Mouse (Mus musculus): ENCODE results near the gene Rspo3. TPM values are rescaled to one million over a fixed set of nuclear protein-coding genes. Genes with fewer than 3 reads are reported as not detected.

Rspo3 gene
- polyA plus RNA-seq (2015; fragmentation: Nextera tagmentation; extraction: Ambion mirVana), result 0.50 and 0.51 TPM in 2 replicates

- Histone ChIP-seq H3K9ac (replicated peaks; ENCODE audit: low read depth) (no peak within 1 kb of the TSS; the same call in 1 of the 2 replicates), H3K4me2 (replicated peaks; ENCODE audit: low read depth, low read length) (peak within 1 kb of the TSS; percentile 91), H3K9me3 (ENCODE audit: low read length) (no peaks in the 10 kb centered on the region), H3K27me3 (replicated peaks; ENCODE audit: insufficient read depth, low read length) (peaks cover 11% of the 10 kb centered on the region; the same call in 1 of the 2 replicates), H3K4me3 (ENCODE audit: low read depth, low read length) (peak within 1 kb of the TSS; percentile 54), H3K4me1 (ENCODE audit: insufficient read depth, low read depth, low read length) (no peaks in the 10 kb centered on the region), H3K27ac (ENCODE audit: low read length) (no peak within 1 kb of the TSS), H3K36me3 (ENCODE audit: insufficient read depth, low read length) (no peaks in the 10 kb centered on the region)
- ATAC-seq (peak; percentile 62), DNase-seq (ENCODE audit: low spot score) (peak; percentile 26)
- TF ChIP-seq EP300 (IDR thresholded peaks at IDR 0.05) (no peak), CTCF (IDR thresholded peaks at IDR 0.05) (peak; percentile 30)
- WGBS, result 3% methylated on average over 41 of the region's 44 CpGs
Measured at GRCm38 (mm10) chr10:29535546-29536260, at the start of gene Rspo3. Rspo3 (minus strand) TSS chr10:29535867.

- Histone ChIP-seq H3K27ac (ENCODE audit: low read length) (no peak overlapping the region), H3K27me3 (replicated peaks; ENCODE audit: insufficient read depth, low read length) (no peaks in the 10 kb centered on the region), H3K36me3 (ENCODE audit: insufficient read depth, low read length) (no peaks in the 10 kb centered on the region), H3K9ac (replicated peaks; ENCODE audit: low read depth) (no peak overlapping the region), H3K4me2 (replicated peaks; ENCODE audit: low read depth, low read length) (no peak overlapping the region), H3K4me3 (ENCODE audit: low read depth, low read length) (no peak overlapping the region), H3K9me3 (ENCODE audit: low read length) (no peaks in the 10 kb centered on the region), H3K4me1 (ENCODE audit: insufficient read depth, low read depth, low read length) (no peaks in the 10 kb centered on the region)
- DNase-seq (ENCODE audit: low spot score), result no peak
- no peak for TF ChIP-seq CTCF (IDR thresholded peaks at IDR 0.05)
- TF ChIP-seq EP300 (IDR thresholded peaks at IDR 0.05), result no peak
- WGBS, result 68% methylated on average over 3 of the region's 3 CpGs
- ATAC-seq, result no peak
Measured at GRCm38 (mm10) chr10:29581940-29582339, 46.3 kb upstream of the Rspo3 start.

- ATAC-seq (no peak), DNase-seq (ENCODE audit: low spot score) (no peak)
- Histone ChIP-seq H3K27ac (ENCODE audit: low read length) (no peak overlapping the region), H3K36me3 (ENCODE audit: insufficient read depth, low read length) (no peaks in the 10 kb centered on the region), H3K27me3 (replicated peaks; ENCODE audit: insufficient read depth, low read length) (no peaks in the 10 kb centered on the region), H3K4me1 (ENCODE audit: insufficient read depth, low read depth, low read length) (no peaks in the 10 kb centered on the region), H3K4me2 (replicated peaks; ENCODE audit: low read depth, low read length) (no peak overlapping the region), H3K9ac (replicated peaks; ENCODE audit: low read depth) (no peak overlapping the region), H3K4me3 (ENCODE audit: low read depth, low read length) (no peak overlapping the region), H3K9me3 (ENCODE audit: low read length) (no peaks in the 10 kb centered on the region)
- no peak for TF ChIP-seq CTCF (IDR thresholded peaks at IDR 0.05)
- TF ChIP-seq EP300 (IDR thresholded peaks at IDR 0.05), result no peak
- 62% methylated on average over 3 of the region's 3 CpGs for WGBS
Measured at GRCm38 (mm10) chr10:29581476-29581875, 45.8 kb upstream of the Rspo3 start.

- H3K9me3 ChIP-seq (ENCODE audit: low read length), result no peaks in the 10 kb centered on the region
- no peak for ATAC-seq
Measured at GRCm38 (mm10) chr10:29555983-29556382, 20.3 kb upstream of the Rspo3 start.

GRCm38 (mm10) chr10:29554365-29554764, 18.7 kb upstream of the Rspo3 start:
- no peak for TF ChIP-seq CTCF (IDR thresholded peaks at IDR 0.05)
- TF ChIP-seq EP300 (IDR thresholded peaks at IDR 0.05), result peak; percentile 69
- no peak overlapping the region for H3K4me2 ChIP-seq (replicated peaks; ENCODE audit: low read depth, low read length)
- WGBS, result 16% methylated on average over 2 of the region's 2 CpGs
- no peak overlapping the region for H3K9ac ChIP-seq (replicated peaks; ENCODE audit: low read depth)
- DNase-seq (ENCODE audit: low spot score) (peak; percentile 91), ATAC-seq (peak; percentile 76)
- H3K36me3 ChIP-seq (ENCODE audit: insufficient read depth, low read length), result no peaks in the 10 kb centered on the region
- no peak overlapping the region for H3K4me3 ChIP-seq (ENCODE audit: low read depth, low read length)
- H3K27ac ChIP-seq (ENCODE audit: low read length), result no peak overlapping the region
- H3K4me1 ChIP-seq (ENCODE audit: insufficient read depth, low read depth, low read length), result no peaks in the 10 kb centered on the region
- no peaks in the 10 kb centered on the region for H3K9me3 ChIP-seq (ENCODE audit: low read length)
- H3K27me3 ChIP-seq (replicated peaks; ENCODE audit: insufficient read depth, low read length), result no peaks in the 10 kb centered on the region

More at GRCm38 (mm10) chr10:29555983-29556382, 20.3 kb upstream of the Rspo3 start:
- 52% methylated on average over 2 of the region's 2 CpGs for WGBS
- peak; percentile 44 for DNase-seq (ENCODE audit: low spot score)
- Histone ChIP-seq H3K27ac (ENCODE audit: low read length) (no peak overlapping the region), H3K4me2 (replicated peaks; ENCODE audit: low read depth, low read length) (no peak overlapping the region), H3K4me1 (ENCODE audit: insufficient read depth, low read depth, low read length) (no peaks in the 10 kb centered on the region), H3K27me3 (replicated peaks; ENCODE audit: insufficient read depth, low read length) (no peaks in the 10 kb centered on the region), H3K9ac (replicated peaks; ENCODE audit: low read depth) (no peak overlapping the region), H3K36me3 (ENCODE audit: insufficient read depth, low read length) (no peaks in the 10 kb centered on the region), H3K4me3 (ENCODE audit: low read depth, low read length) (no peak overlapping the region)
- TF ChIP-seq EP300 (IDR thresholded peaks at IDR 0.05) (no peak), CTCF (IDR thresholded peaks at IDR 0.05) (peak; percentile 29)

GRCm38 (mm10) chr10:29542982-29543381, 7.3 kb upstream of the Rspo3 start:
- Histone ChIP-seq H3K9me3 (ENCODE audit: low read length) (no peaks in the 10 kb centered on the region), H3K4me2 (replicated peaks; ENCODE audit: low read depth, low read length) (no peak overlapping the region), H3K4me1 (ENCODE audit: insufficient read depth, low read depth, low read length) (no peaks in the 10 kb centered on the region), H3K9ac (replicated peaks; ENCODE audit: low read depth) (no peak overlapping the region), H3K27me3 (replicated peaks; ENCODE audit: insufficient read depth, low read length) (no peaks in the 10 kb centered on the region), H3K4me3 (ENCODE audit: low read depth, low read length) (no peak overlapping the region), H3K36me3 (ENCODE audit: insufficient read depth, low read length) (no peaks in the 10 kb centered on the region), H3K27ac (ENCODE audit: low read length) (no peak overlapping the region)
- DNase-seq (ENCODE audit: low spot score), result no peak
- 72% methylated on average over 3 of the region's 3 CpGs for WGBS
- no peak for ATAC-seq
- no peak for TF ChIP-seq EP300 (IDR thresholded peaks at IDR 0.05)
- TF ChIP-seq CTCF (IDR thresholded peaks at IDR 0.05), result no peak
